Comparison of ENCODE assay signal across 10 mouse cellular contexts in the genomic region with DNA sequence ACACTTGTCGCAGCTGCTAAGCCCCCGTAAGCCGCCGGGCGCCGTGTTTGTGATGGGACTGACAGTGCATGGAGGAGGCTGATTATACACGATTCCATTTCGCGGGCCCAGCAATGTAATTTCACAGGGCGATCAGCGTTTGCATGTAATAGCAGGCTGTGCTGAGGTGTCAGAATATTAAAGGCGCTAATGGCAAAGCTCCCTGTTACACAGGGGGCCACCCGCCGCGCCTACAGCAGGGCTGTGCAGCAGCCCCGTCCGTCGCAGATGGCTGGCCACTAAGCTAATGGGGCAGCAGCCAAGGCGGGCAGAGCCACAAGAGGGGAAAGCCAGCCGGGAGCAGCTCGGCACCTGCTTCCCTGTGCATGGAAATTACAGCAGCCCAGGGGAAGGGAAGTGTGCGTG. TPM values are rescaled to one million over a fixed set of nuclear protein-coding genes. Genes with fewer than 3 reads are reported as not detected.
DNase-seq lines count a peak whose midpoint lies in the region; ATAC-seq and TF ChIP-seq lines count a peak whose summit lies in the region.
"Had no signal": no experiment of that assay in that cellular context is flagged by ENCODE, and none has a peak within 500 bp of the region (broad histone marks: within the 10 kb centered on the region; RNA-seq: fewer than 3 reads in every experiment).

No protein-coding gene starts in this region.

- H3K4me1 ChIP-seq in hindbrain, embryonic 13.5 days (replicated peaks): peaks cover 64% of the 10 kb centered on the region
- peaks cover 41% of the 10 kb centered on the region for H3K4me1 ChIP-seq in neural tube, embryonic 14.5 days (ENCODE audit: control insufficient read depth, insufficient read depth, low read length)

- H3K4me3 ChIP-seq in layer of hippocampus, adult 2 months: no peak overlapping the region; the same call in 1 of the 2 replicates
- no peak overlapping the region for H3K4me3 ChIP-seq in hindbrain, embryonic 13.5 days
- no peak overlapping the region for H3K4me3 ChIP-seq in neural tube, embryonic 14.5 days (ENCODE audit: low read depth, low read length)

- peak overlapping the region; percentile 65 for H3K9ac ChIP-seq in hindbrain, embryonic 13.5 days
- no peak overlapping the region; the same call in 1 of the 2 replicates for H3K9ac ChIP-seq in neural tube, embryonic 14.5 days (replicated peaks; ENCODE audit: low read depth, low read length)

- peak overlapping the region; percentile 82 for H3K27ac ChIP-seq in layer of hippocampus, adult 2 months
- H3K27ac ChIP-seq in hindbrain, embryonic 13.5 days: peak overlapping the region; percentile 91
- peak overlapping the region; percentile 73 for H3K27ac ChIP-seq in neural tube, embryonic 14.5 days (ENCODE audit: low read depth, low read length)

- peak overlapping the region; percentile 42 for H3K4me2 ChIP-seq in hindbrain, embryonic 13.5 days
- H3K4me2 ChIP-seq in neural tube, embryonic 14.5 days (ENCODE audit: low read depth, low read length): peak overlapping the region; percentile 15; the same call in 1 of the 2 replicates

- H3K36me3 ChIP-seq in hindbrain, embryonic 13.5 days: 0 out of 2 replicates have a peak, but pooled peaks cover 3% of the 10 kb centered on the region
- no peaks in the 10 kb centered on the region for H3K36me3 ChIP-seq in neural tube, embryonic 14.5 days (ENCODE audit: control insufficient read depth, insufficient read depth, low read length)

- DNase-seq in layer of hippocampus, adult 2 months (ENCODE audit: low spot score in 2 of 2): no peak
- DNase-seq in layer of hippocampus, adult 9-10 months (ENCODE audit: low spot score): no peak
- DNase-seq in cerebellum, postnatal 25 days: peak; percentile 88 to 93
- no peak for DNase-seq in adrenal gland, adult (ENCODE audit: inconsistent age in 2 of 2, low spot score in 1 of 2)
- no peak for DNase-seq in kidney, adult 11 months
- DNase-seq: lung, adult 2 months; right cerebral cortex, postnatal 14 days had no signal

- H3K27me3 ChIP-seq in hindbrain, embryonic 13.5 days: no peaks in the 10 kb centered on the region
- no peaks in the 10 kb centered on the region for H3K27me3 ChIP-seq in neural tube, embryonic 14.5 days (ENCODE audit: control insufficient read depth, insufficient read depth, low read length)

- WGBS in hindbrain, embryonic 13.5 days: 20% methylated on average over 22 of the region's 22 CpGs
- 19% methylated on average over 22 of the region's 22 CpGs for WGBS in neural tube, embryonic 14.5 days

- no peaks in the 10 kb centered on the region for H3K9me3 ChIP-seq in hindbrain, embryonic 13.5 days
- H3K9me3 ChIP-seq in neural tube, embryonic 14.5 days (ENCODE audit: control insufficient read depth, low read length): no peaks in the 10 kb centered on the region

- peak; percentile 81 for ATAC-seq in hindbrain, embryonic 13.5 days (ENCODE audit: low FRiP score)
- ATAC-seq in neural tube, embryonic 14.5 days (ENCODE audit: low read depth): peak; percentile 79
- ATAC-seq in megakaryocyte, adult 5-6 weeks (ENCODE audit: poor library complexity, severe bottlenecking): no peak

- no peak for TF ChIP-seq CTCF in layer of hippocampus, adult 2 months (conservative IDR thresholded peaks at IDR 0.05)

RNA-seq across cellular contexts. Expression of a gene that starts 37.0 kb away (rescaled TPM):
- 10 to 100 TPM; 39.0 to 40.4 TPM for total RNA-seq in layer of hippocampus, adult 2 months (2021)
- polyA plus RNA-seq in hindbrain, embryonic 13.5 days (2015; fragmentation: Nextera tagmentation; extraction: Ambion mirVana): 74.9 and 76.6 TPM in 2 replicates
- 81.3 and 87.5 TPM in 2 replicates for polyA plus RNA-seq in neural tube, embryonic 14.5 days (2014; fragmentation: Nextera tagmentation; extraction: Ambion mirVana)
- 9.6 and 11.3 TPM in 2 replicates for total RNA-seq in megakaryocyte, adult 5-6 weeks (2015)
- total RNA-seq in megakaryocyte, adult 5-6 weeks (2017): 14.7 and 18.1 TPM in 2 replicates

Comparison
In these comparisons a context has a peak if more than half of its experiments do, and no peak if none do; other contexts are left out.
1. DNase-seq: peak in cerebellum, postnatal 25 days (2 of 2); none in layer of hippocampus, adult 2 months (0 of 2), layer of hippocampus, adult 9-10 months (single experiment), adrenal gland, adult (0 of 2) and kidney, adult 11 months (single experiment).
2. Peak in every context shown above with its lines, with median percentiles within 50 percentile points of each other: H3K27ac ChIP-seq.